Mouse (Mus musculus) frontal cortex, postnatal 10 days (tissue): ENCODE measurements at regions not wholly inside any gene's neighbourhood (a gene's known extent, or its start where the extent isn't known, plus 50 kb on each side); places are given as distances from the start of the nearest gene placed in this dataset.
"Not testable (repeated sequence)": the region's sequence is repeated elsewhere in the genome, so short reads cannot be mapped to it uniquely, and the experiment has no call there.

Experiments used
- DNase-seq, 2 experiments: peaks; one replicate each; pipeline ENCODE4 v3.0.0; 2022; ENCODE audit warnings: low spot score in 2 of 2, mixed read lengths in 1 of 2

- DNase-seq: peak in 1 of 2 experiments; percentile 3
These were observed 169.2 kb upstream of the Hddc2 start for GRCm38 (mm10) chr10:31143856-31144488.

DNA sequence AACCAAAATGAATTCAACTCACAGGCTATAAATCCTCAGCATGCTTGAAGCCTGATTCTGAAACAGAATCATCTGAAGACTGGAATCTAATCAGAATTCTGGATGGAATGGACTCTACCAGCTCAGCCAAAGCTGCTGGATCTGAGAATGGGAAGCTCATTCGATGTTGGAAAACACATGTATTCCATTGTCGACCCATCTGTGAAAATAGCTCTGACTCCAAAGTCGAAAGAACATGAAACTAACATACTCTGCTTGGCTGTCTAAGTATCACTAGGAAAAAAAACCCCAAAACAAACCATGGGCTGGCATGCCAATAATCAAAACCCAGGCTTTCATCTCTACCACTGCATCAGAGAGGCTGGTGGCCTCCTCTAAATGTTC lies 168.7 kb upstream of the Hddc2 start:
- DNase-seq: no peak

- peak; percentile 69 to 73 for DNase-seq
These were observed 140.0 kb upstream of the Hddc2 start for GRCm38 (mm10) chr10:31173169-31173686.

- DNase-seq: no peak
These were observed 123.6 kb upstream of the Hddc2 start for GRCm38 (mm10) chr10:31189577-31189976.

GRCm38 (mm10) chr10:31212164-31212563 lies 101.0 kb upstream of the Hddc2 start:
- DNase-seq: not testable (repeated sequence)

DNA sequence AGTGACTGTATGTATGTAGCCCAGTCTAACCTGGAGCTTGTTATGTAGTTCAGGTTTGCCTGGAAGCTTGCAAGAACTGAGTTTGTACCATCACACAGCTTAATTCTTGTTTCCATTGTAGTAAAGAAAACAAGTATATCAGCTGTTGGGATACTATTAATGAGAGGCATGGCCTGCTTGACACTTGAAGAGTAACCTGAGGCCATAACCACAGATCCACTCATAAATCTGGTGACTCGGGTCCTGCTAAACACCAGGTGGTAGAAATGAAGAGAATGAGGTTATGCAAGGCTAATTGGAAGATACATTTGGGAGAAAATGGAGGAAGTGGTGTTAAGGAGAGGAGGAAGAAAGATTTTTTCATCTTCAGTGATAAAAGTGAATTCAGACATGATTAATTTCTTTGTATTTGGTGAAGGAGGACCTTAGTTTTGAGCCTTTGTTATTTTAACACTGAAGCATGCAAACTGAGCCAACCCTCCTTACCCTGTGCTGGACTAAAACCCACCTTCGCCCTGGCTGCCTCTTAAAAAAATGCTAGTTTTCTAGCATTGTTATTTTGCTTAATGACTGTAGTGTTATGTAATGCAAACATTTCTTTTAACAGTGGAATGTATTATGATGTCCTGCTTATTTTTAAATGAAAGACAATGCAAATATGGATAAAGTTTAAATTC lies 100.3 kb upstream of the Hddc2 start:
- no peak for DNase-seq

DNA sequence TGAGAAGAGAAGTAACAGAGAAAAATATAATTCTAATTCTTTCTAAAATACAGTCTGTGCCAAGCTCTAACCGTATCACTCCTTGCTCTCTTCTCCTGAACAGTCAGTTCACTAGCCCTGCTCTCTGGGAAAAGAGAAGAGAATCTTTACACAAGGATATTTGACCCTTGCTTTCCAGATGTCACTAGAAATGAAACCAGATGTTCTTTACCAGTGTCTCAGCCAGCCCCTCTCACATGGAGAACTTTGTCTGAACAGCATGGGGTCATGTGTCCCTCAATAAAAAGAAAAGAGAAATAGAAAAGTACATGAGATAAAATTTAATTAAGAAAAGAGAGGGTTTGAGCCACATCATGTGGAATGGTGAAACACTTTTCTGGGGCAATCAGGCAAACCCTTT lies 91.3 kb upstream of the Hddc2 start:
- no peak for DNase-seq

DNA sequence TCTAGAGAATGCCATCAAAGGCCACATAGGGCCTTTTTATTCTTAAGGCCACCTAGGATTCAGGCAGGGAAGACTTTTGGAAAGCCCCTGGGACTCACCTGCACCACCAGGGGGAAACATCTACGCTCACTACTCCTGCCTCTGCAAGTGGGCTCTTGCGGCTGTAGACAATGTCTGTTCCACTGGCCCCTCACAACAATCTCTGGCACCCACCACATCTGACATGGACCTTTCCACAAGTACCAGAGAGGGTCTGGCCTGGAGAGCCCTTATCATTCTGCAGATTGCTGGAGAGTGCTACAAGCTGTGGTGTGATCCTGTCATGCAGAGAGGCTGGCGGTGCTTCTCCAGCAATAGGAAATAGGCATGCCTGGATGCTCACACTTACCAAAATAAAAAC lies 84.1 kb upstream of the Hddc2 start:
- no peak for DNase-seq

DNA sequence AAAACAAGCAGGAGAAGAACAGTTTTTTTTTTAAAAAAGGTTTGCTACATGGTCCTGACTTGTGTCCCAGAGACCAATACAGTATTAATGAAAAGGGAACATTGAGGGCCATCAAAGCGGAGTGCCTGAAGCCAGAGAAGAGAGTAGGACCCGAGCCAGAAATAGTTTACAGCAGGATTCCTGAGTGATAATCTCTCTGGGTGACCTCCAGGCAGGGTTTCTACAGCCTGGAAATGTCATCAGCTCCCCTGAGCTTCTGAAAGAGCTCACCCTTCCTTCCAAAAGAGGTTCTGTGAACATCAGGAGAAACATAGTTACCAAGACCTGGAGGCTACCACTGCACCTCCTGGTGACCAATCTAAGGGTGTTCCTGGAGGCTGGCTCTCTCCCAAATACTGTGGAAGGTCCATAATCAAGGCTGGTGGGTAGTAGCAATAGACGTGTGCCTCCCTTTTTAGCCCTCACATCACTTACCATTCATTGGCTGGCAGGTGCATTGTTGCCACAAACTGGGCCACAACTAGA lies 70.7 kb upstream of the Hddc2 start:
- DNase-seq: no peak

- peak in 1 of 2 experiments; percentile 7 for DNase-seq
These were observed 60.4 kb upstream of the Hddc2 start for GRCm38 (mm10) chr10:31252584-31253381.

GRCm38 (mm10) chr10:31256934-31257333 lies 56.2 kb upstream of the Hddc2 start:
- no peak for DNase-seq

DNA sequence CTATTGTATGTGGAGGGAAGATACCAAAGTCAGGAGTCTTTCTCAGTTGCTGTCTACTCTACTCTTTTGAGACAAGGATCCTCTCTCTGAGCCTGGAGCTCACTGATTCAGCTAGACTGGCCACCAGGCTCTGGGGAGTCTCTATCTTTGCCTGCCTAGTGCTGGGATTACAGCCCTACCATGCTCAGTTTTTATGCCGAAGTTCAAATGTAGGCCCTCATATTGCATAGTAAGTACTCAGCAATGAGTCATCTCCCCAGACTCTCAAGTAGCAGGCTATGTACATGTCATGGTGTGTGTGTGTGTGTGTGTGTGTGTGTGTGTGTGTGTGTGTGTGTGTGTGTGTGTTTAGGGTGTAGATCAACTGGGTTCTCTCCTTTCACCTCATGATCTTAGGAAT lies 55.6 kb upstream of the Hddc2 start:
- no peak for DNase-seq

- peak in 1 of 2 experiments; percentile 11 for DNase-seq
These were observed 52.3 kb upstream of the Hddc2 start for GRCm38 (mm10) chr10:31260914-31261313.
